Mouse (Mus musculus): Measurements from ENCODE around the gene Mylk4. TPM values are rescaled to one million over a fixed set of nuclear protein-coding genes. Genes with fewer than 3 reads are reported as not detected.

Gene Mylk4
- polyA plus RNA-seq, 1 experiment from 2014 or later = 0.06 TPM

DNA sequence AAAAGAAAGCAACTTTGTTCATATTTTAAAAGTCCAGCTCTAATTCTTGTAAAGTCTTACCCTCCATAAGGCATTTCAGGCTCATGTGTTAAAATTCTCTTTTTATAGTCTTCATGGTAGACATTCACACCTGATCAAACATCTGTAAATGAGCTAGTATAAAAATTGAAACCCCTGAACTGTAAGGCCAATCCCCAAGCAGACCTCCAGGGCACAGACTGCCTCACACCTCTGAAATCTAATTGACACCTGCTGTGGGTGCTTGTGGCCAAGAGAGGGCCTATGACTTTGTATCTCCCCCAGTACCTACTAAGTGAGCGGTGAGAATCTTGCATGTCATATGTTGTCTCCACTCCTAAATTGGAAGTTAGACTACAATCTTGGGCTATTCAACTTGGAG lies 33.2 kb downstream of the Mylk4 start:
- 94% methylated on average over 1 of the region's 1 CpGs for WGBS
- no peaks in the 10 kb centered on the region for H3K36me3 ChIP-seq
- ATAC-seq (replicated peaks) = no peak
- H3K9me3 ChIP-seq = no peaks in the 10 kb centered on the region
- H3K27me3 ChIP-seq = no peaks in the 10 kb centered on the region
- no peak overlapping the region for H3K4me3 ChIP-seq
- no peaks in the 10 kb centered on the region for H3K4me1 ChIP-seq
- H3K9ac ChIP-seq (replicated peaks) = no peak overlapping the region
- no peak overlapping the region for H3K27ac ChIP-seq (replicated peaks)
- no peak overlapping the region for H3K4me2 ChIP-seq (replicated peaks)

DNA sequence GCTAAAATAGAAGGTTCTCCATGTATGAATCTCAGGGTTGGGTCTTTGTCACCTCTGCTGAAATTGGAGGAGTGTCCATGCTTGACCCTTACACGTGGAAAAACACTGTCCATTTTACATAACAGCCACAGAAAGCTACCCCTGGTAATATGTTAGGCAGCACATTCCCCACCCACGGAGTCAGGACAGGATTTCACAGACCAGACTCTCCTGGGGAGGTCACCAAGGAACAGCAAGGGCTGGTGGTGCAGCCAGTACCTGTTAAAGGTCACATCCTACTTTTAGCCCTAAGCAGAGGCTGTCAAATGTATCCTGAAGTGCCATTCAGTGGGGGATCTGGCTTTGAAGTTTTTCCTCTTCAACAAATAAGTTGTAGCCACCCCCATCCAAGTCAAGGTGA lies 35.3 kb downstream of the Mylk4 start:
- Histone ChIP-seq H3K4me1 (no peaks in the 10 kb centered on the region), H3K27ac (replicated peaks) (no peak overlapping the region), H3K27me3 (no peaks in the 10 kb centered on the region), H3K4me3 (no peak overlapping the region), H3K9ac (replicated peaks) (no peak overlapping the region), H3K9me3 (no peaks in the 10 kb centered on the region), H3K36me3 (no peaks in the 10 kb centered on the region), H3K4me2 (replicated peaks) (no peak overlapping the region)
- 53% methylated on average over 2 of the region's 2 CpGs for WGBS
- no peak for ATAC-seq (replicated peaks)

- Histone ChIP-seq H3K4me3 (no peak overlapping the region), H3K4me1 (no peaks in the 10 kb centered on the region), H3K27me3 (no peaks in the 10 kb centered on the region), H3K36me3 (no peaks in the 10 kb centered on the region), H3K9me3 (no peaks in the 10 kb centered on the region), H3K9ac (replicated peaks) (no peak overlapping the region), H3K4me2 (replicated peaks) (no peak overlapping the region), H3K27ac (replicated peaks) (no peak overlapping the region)
- ATAC-seq (replicated peaks) = no peak
- 63% methylated on average over 7 of the region's 7 CpGs for WGBS
Observed at GRCm38 (mm10) chr13:32741161-32741560, 42.6 kb downstream of the Mylk4 start.

DNA sequence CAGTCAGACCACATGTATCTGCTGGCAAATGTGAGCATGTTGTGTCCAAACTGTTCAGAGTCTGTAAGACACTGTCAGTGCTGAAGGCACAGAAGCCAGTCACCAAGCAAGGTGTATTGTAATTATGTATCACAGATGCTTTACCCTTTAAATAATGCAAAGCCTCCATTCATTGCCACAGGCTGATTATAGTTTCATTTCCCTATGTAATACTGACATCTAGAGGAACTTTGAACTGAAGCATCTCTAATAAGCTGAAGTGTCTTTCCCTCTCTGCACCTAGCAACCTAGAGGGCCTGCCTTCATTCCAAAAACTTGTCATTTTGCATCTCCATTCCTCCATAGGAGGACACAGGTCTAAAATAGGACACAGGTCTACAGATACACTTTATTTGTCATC lies 52.5 kb downstream of the Mylk4 start:
- Histone ChIP-seq H3K4me3 (no peak overlapping the region), H3K27ac (replicated peaks) (no peak overlapping the region), H3K36me3 (no peaks in the 10 kb centered on the region), H3K9me3 (no peaks in the 10 kb centered on the region), H3K4me2 (replicated peaks) (no peak overlapping the region), H3K27me3 (no peaks in the 10 kb centered on the region), H3K9ac (replicated peaks) (no peak overlapping the region), H3K4me1 (no peaks in the 10 kb centered on the region)
- ATAC-seq (replicated peaks) = 0 out of 2 replicates have a peak, but pooled peaks have one; percentile 46

GRCm38 (mm10) chr13:32724606-32725005 lies 59.1 kb downstream of the Mylk4 start:
- H3K4me1 ChIP-seq = no peaks in the 10 kb centered on the region
- no peak overlapping the region for H3K27ac ChIP-seq (replicated peaks)
- H3K4me3 ChIP-seq = no peak overlapping the region
- 90% methylated on average over 5 of the region's 5 CpGs for WGBS
- no peaks in the 10 kb centered on the region for H3K9me3 ChIP-seq
- no peak overlapping the region for H3K4me2 ChIP-seq (replicated peaks)
- no peak overlapping the region for H3K9ac ChIP-seq (replicated peaks)
- H3K36me3 ChIP-seq = no peaks in the 10 kb centered on the region
- no peak for ATAC-seq (replicated peaks)
- no peaks in the 10 kb centered on the region for H3K27me3 ChIP-seq

DNA sequence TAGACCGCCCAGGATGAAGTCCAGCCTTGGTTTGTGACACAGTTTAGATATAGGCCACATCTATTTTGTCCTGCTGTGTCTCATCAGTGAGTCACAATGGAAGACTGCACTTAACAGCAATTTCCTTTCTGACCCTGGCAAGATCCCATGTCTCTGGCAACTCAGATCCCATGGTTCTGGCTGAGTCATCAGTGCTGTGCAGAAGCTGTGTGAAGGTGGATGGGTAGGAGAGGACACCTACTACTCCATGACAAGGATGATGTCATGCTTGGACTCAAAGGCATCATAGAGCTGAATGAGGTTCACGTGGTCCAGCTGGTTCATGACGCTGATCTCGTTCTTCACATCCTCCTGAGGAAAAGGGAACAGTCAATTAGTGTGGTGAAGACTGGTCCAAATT lies 62.0 kb downstream of the Mylk4 start:
- no peak overlapping the region for H3K4me2 ChIP-seq (replicated peaks)
- no peak overlapping the region for H3K9ac ChIP-seq (replicated peaks)
- no peak overlapping the region for H3K4me3 ChIP-seq
- H3K36me3 ChIP-seq = no peaks in the 10 kb centered on the region
- no peaks in the 10 kb centered on the region for H3K27me3 ChIP-seq
- H3K4me1 ChIP-seq = no peaks in the 10 kb centered on the region
- H3K27ac ChIP-seq (replicated peaks) = no peak overlapping the region
- 90% methylated on average over 4 of the region's 4 CpGs for WGBS
- no peak for ATAC-seq (replicated peaks)
- H3K9me3 ChIP-seq = no peaks in the 10 kb centered on the region

DNA sequence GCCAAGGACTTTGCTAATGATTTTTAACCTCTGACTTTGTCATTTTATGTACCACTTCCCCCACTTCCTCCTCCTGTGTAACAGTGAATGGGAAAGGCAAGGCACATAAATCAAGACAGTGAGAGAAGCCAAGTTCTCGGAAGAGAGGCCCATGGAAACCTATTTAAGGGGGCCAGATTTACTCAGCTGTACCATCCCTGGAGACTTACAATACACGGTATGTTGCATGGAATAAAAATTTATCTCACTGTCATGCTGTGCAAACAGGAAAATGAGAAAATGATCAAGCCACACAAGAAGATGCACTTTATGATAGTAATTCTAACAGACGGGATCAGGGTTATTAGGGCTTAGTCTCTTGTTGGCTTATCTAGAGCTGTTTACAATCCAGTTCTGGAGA lies 64.5 kb downstream of the Mylk4 start:
- no peak overlapping the region for H3K4me3 ChIP-seq
- ATAC-seq (replicated peaks) = no peak
- H3K4me1 ChIP-seq = no peaks in the 10 kb centered on the region
- H3K9ac ChIP-seq (replicated peaks) = no peak overlapping the region
- no peaks in the 10 kb centered on the region for H3K36me3 ChIP-seq
- H3K4me2 ChIP-seq (replicated peaks) = no peak overlapping the region
- H3K9me3 ChIP-seq = no peaks in the 10 kb centered on the region
- no peak overlapping the region for H3K27ac ChIP-seq (replicated peaks)
- 83% methylated on average over 3 of the region's 3 CpGs for WGBS
- H3K27me3 ChIP-seq = no peaks in the 10 kb centered on the region

- Histone ChIP-seq H3K36me3 (no peaks in the 10 kb centered on the region), H3K9me3 (no peaks in the 10 kb centered on the region), H3K4me3 (no peak overlapping the region), H3K4me1 (no peaks in the 10 kb centered on the region), H3K9ac (replicated peaks) (no peak overlapping the region), H3K27me3 (no peaks in the 10 kb centered on the region), H3K27ac (replicated peaks) (no peak overlapping the region), H3K4me2 (replicated peaks) (no peak overlapping the region)
- WGBS = 87% methylated on average over 5 of the region's 5 CpGs
- ATAC-seq (replicated peaks) = no peak
Observed at GRCm38 (mm10) chr13:32717709-32718108, 66.0 kb downstream of the Mylk4 start.

- WGBS = 91% methylated on average over 3 of the region's 3 CpGs
- Histone ChIP-seq H3K36me3 (no peaks in the 10 kb centered on the region), H3K4me3 (no peak overlapping the region), H3K27me3 (no peaks in the 10 kb centered on the region), H3K4me1 (no peaks in the 10 kb centered on the region), H3K27ac (replicated peaks) (no peak overlapping the region), H3K4me2 (replicated peaks) (no peak overlapping the region), H3K9me3 (no peaks in the 10 kb centered on the region), H3K9ac (replicated peaks) (no peak overlapping the region)
- ATAC-seq (replicated peaks) = no peak
Observed at GRCm38 (mm10) chr13:32712568-32712967, 71.2 kb downstream of the Mylk4 start.

DNA sequence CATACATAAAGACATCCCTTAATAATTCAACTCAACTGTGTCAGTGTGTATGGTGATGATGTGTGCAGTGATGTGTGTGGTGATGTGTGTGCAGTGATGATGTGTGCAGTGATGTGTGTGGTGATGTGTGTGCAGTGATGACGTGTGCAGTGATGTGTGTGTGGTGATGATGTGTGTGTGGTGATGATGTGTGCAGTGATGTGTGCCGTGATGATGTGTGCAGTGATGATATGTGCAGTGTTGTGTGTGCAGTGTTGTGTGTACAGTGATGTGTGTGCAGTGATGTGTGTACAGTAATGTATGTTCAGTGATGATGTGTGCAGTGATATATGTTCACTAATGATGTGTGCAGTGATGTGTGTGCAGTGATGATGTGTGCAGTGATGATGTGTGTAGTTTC lies 75.9 kb downstream of the Mylk4 start:
- Histone ChIP-seq H3K9ac (replicated peaks) (no peak overlapping the region), H3K27ac (replicated peaks) (no peak overlapping the region), H3K27me3 (no peaks in the 10 kb centered on the region), H3K4me3 (no peak overlapping the region), H3K4me1 (no peaks in the 10 kb centered on the region), H3K36me3 (no peaks in the 10 kb centered on the region), H3K4me2 (replicated peaks) (no peak overlapping the region), H3K9me3 (no peaks in the 10 kb centered on the region)
- 84% methylated on average over 2 of the region's 2 CpGs for WGBS
- ATAC-seq (replicated peaks) = no peak

- H3K4me2 ChIP-seq (replicated peaks) = no peak overlapping the region
- no peak overlapping the region for H3K27ac ChIP-seq (replicated peaks)
- WGBS = 75% methylated on average over 10 of the region's 10 CpGs
- H3K36me3 ChIP-seq = no peaks in the 10 kb centered on the region
- H3K9me3 ChIP-seq = no peaks in the 10 kb centered on the region
- no peak overlapping the region for H3K9ac ChIP-seq (replicated peaks)
- no peaks in the 10 kb centered on the region for H3K27me3 ChIP-seq
- H3K4me3 ChIP-seq = no peak overlapping the region
- peak; percentile 48; the same call in 1 of the 2 replicates for ATAC-seq (replicated peaks)
- no peaks in the 10 kb centered on the region for H3K4me1 ChIP-seq
Observed at GRCm38 (mm10) chr13:32706651-32707288, 77.0 kb downstream of the Mylk4 start.

- Histone ChIP-seq H3K4me3 (no peak overlapping the region), H3K4me2 (replicated peaks) (no peak overlapping the region), H3K9ac (replicated peaks) (no peak overlapping the region), H3K4me1 (no peaks in the 10 kb centered on the region), H3K27ac (replicated peaks) (no peak overlapping the region), H3K36me3 (no peaks in the 10 kb centered on the region), H3K9me3 (no peaks in the 10 kb centered on the region), H3K27me3 (no peaks in the 10 kb centered on the region)
- 53% methylated on average over 1 of the region's 1 CpGs for WGBS
- ATAC-seq (replicated peaks) = no peak
Observed at GRCm38 (mm10) chr13:32705315-32705714, 78.4 kb downstream of the Mylk4 start.

- ATAC-seq (replicated peaks) = no peak
- no peak overlapping the region for H3K9ac ChIP-seq (replicated peaks)
- WGBS = 65% methylated on average over 2 of the region's 2 CpGs
Observed at GRCm38 (mm10) chr13:32704911-32705310, 78.8 kb downstream of the Mylk4 start.

More at GRCm38 (mm10) chr13:32704911-32705310, 78.8 kb downstream of the Mylk4 start:
- no peaks in the 10 kb centered on the region for H3K36me3 ChIP-seq
- no peak overlapping the region for H3K27ac ChIP-seq (replicated peaks)
- no peaks in the 10 kb centered on the region for H3K9me3 ChIP-seq
- H3K27me3 ChIP-seq = no peaks in the 10 kb centered on the region
- H3K4me1 ChIP-seq = no peaks in the 10 kb centered on the region
- no peak overlapping the region for H3K4me2 ChIP-seq (replicated peaks)
- no peak overlapping the region for H3K4me3 ChIP-seq
